Mouse (Mus musculus) forebrain, embryonic 10.5 days (tissue): Measurements from ENCODE around the gene Dhx57. TPM values are rescaled to one million over a fixed set of nuclear protein-coding genes. Genes with fewer than 3 reads are reported as not detected.
"Not testable (repeated sequence)": the region's sequence is repeated elsewhere in the genome, so short reads cannot be mapped to it uniquely, and the experiment has no call there.

Experiments
- DNase-seq: peaks from one replicate; pipeline ENCODE4 v3.0.0-alpha.2; 2017; ENCODE audit warnings: low spot score; ENCODE audit errors: extremely low spot score
- H3K27ac ChIP-seq: fragments of 300-500 bp; sonication (generic); 2 replicates; pipeline ENCODE4 v1.5.1; 2016; ENCODE audit warnings: mild to moderate bottlenecking
- H3K27me3 ChIP-seq: fragments of 300-500 bp; sonication (generic); 2 replicates; pipeline ENCODE4 v1.6.1; 2016; ENCODE audit warnings: mild to moderate bottlenecking; ENCODE audit not compliant: poor library complexity, severe bottlenecking
- H3K36me3 ChIP-seq: fragments of 300-500 bp; sonication (generic); replicated peaks from 2 replicates; pipeline ENCODE4 v1.6.1; 2016; ENCODE audit warnings: mild to moderate bottlenecking, moderate library complexity
- H3K4me1 ChIP-seq: fragments of 300-500 bp; sonication (generic); 2 replicates; pipeline ENCODE4 v1.6.1; 2016
- H3K4me3 ChIP-seq: fragments of 300-500 bp; sonication (generic); 2 replicates; pipeline ENCODE4 v1.5.1; 2016; ENCODE audit warnings: mild to moderate bottlenecking, moderate library complexity
- H3K9me3 ChIP-seq: fragments of 300-500 bp; sonication (generic); 2 replicates; pipeline ENCODE4 v1.6.1; 2016; ENCODE audit warnings: mild to moderate bottlenecking, moderate library complexity
- WGBS: fragments of 180-500 bp; shearing (Covaris S2); methylation state at CpG from one replicate; pipeline ENCODE4 v1.1.7; 2016; 5-methylcytosine and 5-hydroxymethylcytosine counted together
- polyA plus RNA-seq: library from polyadenylated mRNA; unstranded; fragments of >200 nt; fragmentation: Nextera tagmentation; extraction: Ambion mirVana; gene quantifications from 2 replicates; pipeline ENCODE4 v1.2.1, GENCODE M21; 2016

Gene Dhx57
- polyA plus RNA-seq, 1 experiment from 2014 or later, result 15.0 TPM

- no peak overlapping the region for H3K27ac ChIP-seq
- H3K9me3 ChIP-seq, result no peaks in the 10 kb centered on the region
- no peaks in the 10 kb centered on the region for H3K27me3 ChIP-seq
- no peak overlapping the region for H3K4me3 ChIP-seq
- no peaks in the 10 kb centered on the region for H3K4me1 ChIP-seq
- DNase-seq, result no peak
- H3K36me3 ChIP-seq, result peaks cover 98% of the 10 kb centered on the region
- 91% methylated on average over 13 of the region's 13 CpGs for WGBS
Measured at GRCm38 (mm10) chr17:80243116-80243515, 47.2 kb downstream of the Dhx57 start.

DNA sequence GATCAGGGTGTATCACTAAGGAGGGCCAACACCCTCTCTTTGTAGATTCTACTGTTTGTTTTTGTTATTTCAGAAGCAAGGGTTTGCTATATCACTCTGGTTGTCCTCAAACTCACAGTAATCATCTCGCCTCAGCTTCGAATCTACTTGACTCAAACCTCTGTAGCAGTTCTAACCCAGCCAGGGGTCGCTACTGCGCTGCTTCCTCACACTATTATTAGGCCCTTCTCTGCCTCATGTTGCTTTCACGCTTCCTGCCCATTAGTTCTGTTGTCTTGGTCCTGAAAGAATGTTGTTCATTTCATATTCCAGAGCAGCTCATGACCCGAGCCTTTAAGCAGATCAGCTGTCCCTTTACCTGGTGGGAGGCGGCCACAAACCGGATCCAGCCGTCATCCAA, 48.7 kb downstream of the Dhx57 start:
- Histone ChIP-seq H3K27me3 (no peaks in the 10 kb centered on the region), H3K27ac (no peak overlapping the region), H3K36me3 (peaks cover 93% of the 10 kb centered on the region), H3K4me1 (no peaks in the 10 kb centered on the region), H3K9me3 (no peaks in the 10 kb centered on the region), H3K4me3 (no peak overlapping the region)
- WGBS, result 90% methylated on average over 9 of the region's 9 CpGs
- DNase-seq, result no peak

DNA sequence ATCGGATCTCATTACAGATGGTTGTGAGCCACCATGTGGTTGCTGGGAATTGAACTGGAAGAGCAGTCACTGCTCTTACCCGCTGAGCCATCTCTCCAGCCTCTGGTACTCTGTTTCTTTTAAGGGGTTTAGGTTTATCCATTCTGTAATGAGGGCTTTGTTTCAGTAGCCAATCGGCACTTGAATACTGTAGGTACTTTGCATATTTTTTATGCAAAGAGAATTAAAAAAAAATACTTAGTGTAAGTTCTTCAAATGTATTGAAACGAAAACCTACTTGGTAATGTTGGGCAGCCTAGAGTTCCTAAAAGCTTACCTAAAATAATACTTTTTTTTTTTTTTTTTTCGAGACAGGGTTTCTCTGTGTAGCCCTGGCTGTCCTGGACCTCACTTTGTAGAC, 52.8 kb downstream of the Dhx57 start:
- no peak overlapping the region for H3K4me3 ChIP-seq
- no peaks in the 10 kb centered on the region for H3K9me3 ChIP-seq
- H3K27ac ChIP-seq, result no peak overlapping the region
- H3K4me1 ChIP-seq, result no peaks in the 10 kb centered on the region
- no peaks in the 10 kb centered on the region for H3K27me3 ChIP-seq
- DNase-seq, result no peak
- 92% methylated on average over 5 of the region's 5 CpGs for WGBS
- H3K36me3 ChIP-seq, result peaks cover 59% of the 10 kb centered on the region

GRCm38 (mm10) chr17:80236805-80237204, 53.5 kb downstream of the Dhx57 start:
- H3K27me3 ChIP-seq, result no peaks in the 10 kb centered on the region
- no peaks in the 10 kb centered on the region for H3K9me3 ChIP-seq
- WGBS, result 92% methylated on average over 3 of the region's 3 CpGs
- DNase-seq, result no peak
- H3K4me1 ChIP-seq, result no peaks in the 10 kb centered on the region
- H3K4me3 ChIP-seq, result no peak overlapping the region
- H3K27ac ChIP-seq, result no peak overlapping the region
- H3K36me3 ChIP-seq, result peaks cover 55% of the 10 kb centered on the region

- WGBS, result 87% methylated on average over 3 of the region's 3 CpGs
- H3K4me3 ChIP-seq, result no peak overlapping the region
- H3K27ac ChIP-seq, result no peak overlapping the region
- H3K9me3 ChIP-seq, result no peaks in the 10 kb centered on the region
- H3K27me3 ChIP-seq, result no peaks in the 10 kb centered on the region
- DNase-seq, result no peak
- H3K4me1 ChIP-seq, result no peaks in the 10 kb centered on the region
- H3K36me3 ChIP-seq, result peaks cover 45% of the 10 kb centered on the region
Measured at GRCm38 (mm10) chr17:80235477-80235876, 54.8 kb downstream of the Dhx57 start.

- no peaks in the 10 kb centered on the region for H3K4me1 ChIP-seq
- H3K27me3 ChIP-seq, result no peaks in the 10 kb centered on the region
- WGBS, result 95% methylated on average over 7 of the region's 7 CpGs
- H3K4me3 ChIP-seq, result no peak overlapping the region
- H3K36me3 ChIP-seq, result peaks cover 38% of the 10 kb centered on the region
- no peak overlapping the region for H3K27ac ChIP-seq
- no peak for DNase-seq
- no peaks in the 10 kb centered on the region for H3K9me3 ChIP-seq
Measured at GRCm38 (mm10) chr17:80234376-80234775, 55.9 kb downstream of the Dhx57 start.

GRCm38 (mm10) chr17:80233844-80234243, 56.4 kb downstream of the Dhx57 start:
- H3K27me3 ChIP-seq, result no peaks in the 10 kb centered on the region
- 96% methylated on average over 5 of the region's 5 CpGs for WGBS
- H3K27ac ChIP-seq, result no peak overlapping the region
- H3K4me1 ChIP-seq, result no peaks in the 10 kb centered on the region
- no peaks in the 10 kb centered on the region for H3K9me3 ChIP-seq
- no peak for DNase-seq
- no peak overlapping the region for H3K4me3 ChIP-seq
- H3K36me3 ChIP-seq, result peaks cover 38% of the 10 kb centered on the region

DNA sequence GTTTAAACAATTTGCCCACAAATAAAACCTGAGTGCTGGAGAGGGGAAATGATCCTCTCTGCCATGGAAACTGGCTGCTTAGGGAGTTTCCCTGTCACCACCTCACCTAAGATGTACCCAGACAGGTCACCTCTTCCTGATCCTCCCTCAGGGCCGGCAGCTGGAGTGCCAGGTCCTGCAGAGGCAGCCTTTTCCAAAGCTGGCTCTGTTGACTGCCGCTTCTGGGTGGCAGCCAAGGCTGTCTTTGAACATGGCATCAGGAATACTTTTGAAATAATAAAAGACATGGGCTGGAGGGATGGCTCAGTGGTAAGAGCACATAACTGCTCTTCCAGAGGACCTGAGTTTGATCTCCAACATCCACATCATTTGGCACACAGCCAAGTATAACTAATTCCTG, 60.9 kb downstream of the Dhx57 start:
- WGBS, result 97% methylated on average over 2 of the region's 2 CpGs

DNA sequence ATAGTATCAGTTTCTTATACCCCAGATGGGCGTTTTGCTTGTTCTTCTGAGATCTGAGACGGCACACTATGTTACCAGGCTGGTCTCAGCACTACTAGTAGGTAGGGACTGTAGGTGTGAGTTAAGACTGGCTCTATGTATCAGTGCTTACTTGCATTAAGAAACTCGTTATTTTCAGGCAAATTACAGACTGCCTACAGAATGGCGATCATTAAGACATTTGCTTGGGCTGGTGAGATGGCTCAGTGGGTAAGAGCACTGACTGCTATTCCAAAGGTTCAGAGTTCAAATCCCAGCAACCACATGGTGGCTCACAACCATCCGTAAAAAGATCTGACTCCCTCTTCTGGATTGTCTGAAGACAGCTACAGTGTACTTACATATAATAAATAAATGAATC, 65.1 kb downstream of the Dhx57 start:
- not testable (repeated sequence) for H3K9me3 ChIP-seq, H3K27me3 ChIP-seq, DNase-seq
- H3K27ac ChIP-seq, result peak overlapping the region; percentile 91
- peaks cover 10% of the 10 kb centered on the region for H3K4me1 ChIP-seq
- H3K4me3 ChIP-seq, result peak overlapping the region; percentile 66
- peaks cover 34% of the 10 kb centered on the region for H3K36me3 ChIP-seq
- 66% methylated on average over 5 of the region's 5 CpGs for WGBS

More for the DNA sequence above, 60.9 kb downstream of the Dhx57 start:
- peaks cover 44% of the 10 kb centered on the region for H3K36me3 ChIP-seq
- no peak overlapping the region for H3K4me3 ChIP-seq
- no peak for DNase-seq
- peaks cover 6% of the 10 kb centered on the region for H3K4me1 ChIP-seq
- no peak overlapping the region for H3K27ac ChIP-seq
- H3K9me3 ChIP-seq, result no peaks in the 10 kb centered on the region
- no peaks in the 10 kb centered on the region for H3K27me3 ChIP-seq

GRCm38 (mm10) chr17:80224326-80225116, 65.8 kb downstream of the Dhx57 start, which contains the start of gene Gemin6:
Gene Gemin6 (plus strand): TSS chr17:80224441.
- H3K4me3 ChIP-seq, result peak within 1 kb of the TSS; percentile 66
- peak within 1 kb of the TSS; percentile 91 for H3K27ac ChIP-seq
- 1% methylated on average over 33 of the region's 33 CpGs for WGBS
- no peaks in the 10 kb centered on the region for H3K9me3 ChIP-seq
- DNase-seq, result peak; percentile 87
- H3K27me3 ChIP-seq, result no peaks in the 10 kb centered on the region
- peaks cover 10% of the 10 kb centered on the region for H3K4me1 ChIP-seq
- H3K36me3 ChIP-seq, result peaks cover 33% of the 10 kb centered on the region

- peak overlapping the region; percentile 91 for H3K27ac ChIP-seq
- no peaks in the 10 kb centered on the region for H3K9me3 ChIP-seq
- peaks cover 26% of the 10 kb centered on the region for H3K36me3 ChIP-seq
- DNase-seq, result no peak
- no peaks in the 10 kb centered on the region for H3K27me3 ChIP-seq
- H3K4me1 ChIP-seq, result peaks cover 10% of the 10 kb centered on the region
- H3K4me3 ChIP-seq, result peak overlapping the region; percentile 66
- WGBS, result 16% methylated on average over 9 of the region's 9 CpGs
Measured at GRCm38 (mm10) chr17:80223829-80224228, 66.4 kb downstream of the Dhx57 start.

DNA sequence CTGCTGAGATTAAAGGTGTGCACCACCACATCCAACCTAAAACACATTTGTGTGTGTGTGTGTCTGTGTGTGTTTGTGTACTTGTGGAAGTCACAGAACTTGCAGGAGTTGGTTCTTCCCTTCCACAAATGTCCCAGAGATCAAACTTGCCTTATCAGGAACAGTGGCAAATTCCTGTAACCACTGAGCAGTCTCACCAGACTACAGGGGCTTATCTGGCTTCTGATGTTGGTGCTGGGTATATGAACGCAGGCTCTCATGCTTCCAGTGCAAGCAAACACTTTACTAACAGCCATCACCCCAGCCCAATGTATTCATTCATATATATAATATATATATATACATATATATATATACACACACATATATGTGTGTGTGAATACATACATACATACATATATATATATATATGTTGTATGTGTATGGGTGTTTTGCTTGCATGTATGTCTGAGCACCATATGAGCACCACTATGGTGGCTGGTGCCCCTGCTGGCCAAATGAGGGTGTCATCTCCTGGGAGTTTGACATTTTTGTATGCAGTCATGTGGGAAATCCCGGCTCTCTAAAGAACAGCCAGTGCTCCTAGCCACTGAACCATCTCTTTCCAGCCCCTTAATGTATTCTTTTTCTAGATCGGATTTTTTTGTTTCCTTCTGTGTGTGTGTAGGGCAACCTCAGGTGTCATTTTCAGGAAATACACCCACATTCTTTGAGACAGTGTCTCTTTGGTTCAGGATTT, 68.2 kb downstream of the Dhx57 start:
- no peaks in the 10 kb centered on the region for H3K27me3 ChIP-seq
- WGBS, result 79% methylated on average over 3 of the region's 3 CpGs
- no peak for DNase-seq
- no peaks in the 10 kb centered on the region for H3K9me3 ChIP-seq
- H3K36me3 ChIP-seq, result peaks cover 8% of the 10 kb centered on the region
- H3K27ac ChIP-seq, result no peak overlapping the region
- peaks cover 10% of the 10 kb centered on the region for H3K4me1 ChIP-seq
- H3K4me3 ChIP-seq, result no peak overlapping the region

DNA sequence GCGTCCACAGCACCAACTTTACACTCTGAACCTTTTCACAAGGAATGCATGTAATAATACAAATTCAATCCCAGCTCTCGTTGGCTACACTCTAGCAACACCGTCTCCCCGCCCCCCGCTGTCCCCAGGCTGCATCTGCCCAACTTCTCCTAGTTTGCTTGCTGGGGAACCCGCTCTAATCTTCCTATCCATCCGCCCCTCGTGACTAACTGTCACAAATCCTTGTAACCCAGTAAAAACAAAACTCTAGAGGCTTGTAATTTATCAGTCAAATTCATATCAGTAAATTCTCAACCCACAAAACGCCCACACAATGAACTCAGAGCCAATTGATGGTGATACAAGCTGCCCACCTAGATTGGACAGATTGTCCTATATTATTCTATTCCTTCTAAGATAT, 69.1 kb downstream of the Dhx57 start:
- DNase-seq, result no peak
- no peaks in the 10 kb centered on the region for H3K27me3 ChIP-seq
- WGBS, result 72% methylated on average over 9 of the region's 9 CpGs
- H3K27ac ChIP-seq, result no peak overlapping the region
- H3K4me1 ChIP-seq, result peaks cover 10% of the 10 kb centered on the region
- no peak overlapping the region for H3K4me3 ChIP-seq
- no peaks in the 10 kb centered on the region for H3K9me3 ChIP-seq
- peaks cover under 1% of the 10 kb centered on the region for H3K36me3 ChIP-seq
